Mouse (Mus musculus) myocyte (in vitro differentiated cells): ENCODE measurements at regions not wholly inside any gene's neighbourhood (a gene's known extent, or its start where the extent isn't known, plus 50 kb on each side); places are given as distances from the start of the nearest gene placed in this dataset.

Experiments
- H3K27me3 ChIP-seq: one replicate; pipeline ENCODE4 v1.6.1; 2011; ENCODE audit not compliant: control insufficient read depth, insufficient read depth, insufficient read length
- H3K36me3 ChIP-seq: one replicate; pipeline ENCODE4 v1.6.1; 2011; ENCODE audit not compliant: control insufficient read depth, insufficient read depth
- H3K4me2 ChIP-seq: one replicate; pipeline ENCODE4 v1.6.1; 2011; ENCODE audit warnings: low read depth, control low read depth
- H3K4me3 ChIP-seq: one replicate; pipeline ENCODE4 v1.5.1; 2011; ENCODE audit warnings: mild to moderate bottlenecking, control low read depth, moderate library complexity
- H3K79me2 ChIP-seq: one replicate; pipeline ENCODE4 v1.6.1; 2011; ENCODE audit not compliant: control insufficient read depth, insufficient read depth
- H3ac ChIP-seq: one replicate; pipeline ENCODE4 v1.6.1; 2011; ENCODE audit not compliant: control insufficient read depth, insufficient read length
- CEBPB ChIP-seq: IDR thresholded peaks from 2 replicates; pipeline ENCODE4 v1.6.1; 2011; ENCODE audit warnings: mild to moderate bottlenecking, moderate library complexity; ENCODE audit not compliant: poor library complexity, insufficient read depth, severe bottlenecking
- E2F4 ChIP-seq: IDR thresholded peaks from one replicate; pipeline ENCODE4 v1.6.1; 2011; ENCODE audit warnings: mild to moderate bottlenecking, control low read depth, moderate library complexity; ENCODE audit not compliant: insufficient read depth
- MAX ChIP-seq: IDR thresholded peaks from one replicate; pipeline ENCODE4 v1.6.1; 2011; ENCODE audit warnings: low read depth, mild to moderate bottlenecking, control low read depth
- MYOD1 ChIP-seq, 3 experiments: IDR thresholded peaks; one replicate each; pipeline ENCODE4 v1.6.1; 2011; ENCODE audit warnings: control low read depth in 2 of 3, low read depth in 2 of 3, mild to moderate bottlenecking in 2 of 3, moderate library complexity in 1 of 3; ENCODE audit not compliant: insufficient read length in 2 of 3, control insufficient read depth in 1 of 3
- MYOG ChIP-seq, 3 experiments: IDR thresholded peaks; one replicate each; pipeline ENCODE4 v1.6.1; 2011; ENCODE audit warnings: control low read depth in 2 of 3, low read depth in 2 of 3, mild to moderate bottlenecking in 2 of 3; ENCODE audit not compliant: insufficient read length in 2 of 3, control insufficient read depth in 1 of 3, insufficient read depth in 1 of 3
- POLR2A ChIP-seq: IDR thresholded peaks from one replicate; pipeline ENCODE4 v1.6.1; 2011; ENCODE audit warnings: low read depth, mild to moderate bottlenecking, control low read depth, moderate library complexity; ENCODE audit not compliant: insufficient read length
- POLR2AphosphoS2 ChIP-seq: IDR thresholded peaks from one replicate; pipeline ENCODE4 v1.6.1; 2011; ENCODE audit warnings: low read depth, control low read depth; ENCODE audit not compliant: insufficient read length
- REST ChIP-seq: IDR thresholded peaks from one replicate; pipeline ENCODE4 v1.6.1; 2011; ENCODE audit warnings: mild to moderate bottlenecking, control low read depth, moderate library complexity; ENCODE audit not compliant: insufficient read depth, insufficient read length
- SRF ChIP-seq: IDR thresholded peaks from one replicate; pipeline ENCODE4 v1.6.1; 2011; ENCODE audit warnings: low read depth; ENCODE audit not compliant: control insufficient read depth, insufficient read length
- TCF12 ChIP-seq: IDR thresholded peaks from one replicate; pipeline ENCODE4 v1.6.1; 2011; ENCODE audit warnings: mild to moderate bottlenecking, control low read depth; ENCODE audit not compliant: poor library complexity, insufficient read depth, severe bottlenecking
- TCF3 ChIP-seq: IDR thresholded peaks from one replicate; pipeline ENCODE4 v1.6.1; 2011; ENCODE audit warnings: low read depth, control low read depth; ENCODE audit not compliant: insufficient read length
- USF1 ChIP-seq: IDR thresholded peaks from one replicate; pipeline ENCODE4 v1.6.1; 2011; ENCODE audit warnings: low read depth, mild to moderate bottlenecking, control low read depth, moderate library complexity

- H3ac ChIP-seq: no peak overlapping the region
- no peaks in the 10 kb centered on the region for H3K79me2 ChIP-seq
- TF ChIP-seq MYOG (IDR thresholded peaks at IDR 0.05; ENCODE audit: control insufficient read depth in 1 of 3, insufficient read depth in 1 of 3, insufficient read length in 2 of 3, low read depth in 2 of 3): no peak
- TF ChIP-seq CEBPB: no peak
- TF ChIP-seq E2F4: no peak
- no peak for TF ChIP-seq MYOD1 (IDR thresholded peaks at IDR 0.05; ENCODE audit: control insufficient read depth in 1 of 3, insufficient read length in 2 of 3, low read depth in 2 of 3)
- TF ChIP-seq POLR2AphosphoS2: no peak
- no peak for TF ChIP-seq POLR2A
- no peak for TF ChIP-seq REST
- TF ChIP-seq SRF: no peak
- no peak for TF ChIP-seq TCF12
- no peaks in the 10 kb centered on the region for H3K36me3 ChIP-seq
- H3K4me3 ChIP-seq: no peak overlapping the region
- no peaks in the 10 kb centered on the region for H3K27me3 ChIP-seq
- H3K4me2 ChIP-seq: peak overlapping the region; percentile 57
Observed at GRCm38 (mm10) chr7:71960453-71961230, 345.8 kb downstream of the Mctp2 start.

DNA sequence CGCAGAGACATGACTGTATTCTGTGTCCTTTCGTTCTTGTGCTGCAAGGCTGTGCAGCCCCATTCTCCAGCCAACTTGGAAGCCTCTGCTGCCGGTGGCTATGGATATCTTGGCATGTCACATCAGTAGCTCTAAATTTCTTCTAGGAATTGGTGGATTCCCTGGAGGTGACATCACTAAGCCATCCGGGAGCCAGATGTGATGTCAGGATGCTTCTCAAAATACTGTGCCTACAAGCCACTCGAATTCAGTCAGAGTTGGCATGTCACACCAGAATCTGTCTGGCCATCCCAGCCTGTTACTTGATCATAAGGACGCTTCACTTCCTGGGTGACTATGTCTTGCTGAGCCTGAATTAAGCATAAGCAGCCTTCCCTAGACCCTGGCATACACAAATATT lies 359.9 kb downstream of the Mctp2 start:
- no peak overlapping the region for H3K4me2 ChIP-seq
- H3K4me3 ChIP-seq: no peak overlapping the region
- H3K27me3 ChIP-seq: no peaks in the 10 kb centered on the region
- no peak overlapping the region for H3ac ChIP-seq
- H3K36me3 ChIP-seq: no peaks in the 10 kb centered on the region
- H3K79me2 ChIP-seq: no peaks in the 10 kb centered on the region
- no peak for TF ChIP-seq MAX
- no peak for TF ChIP-seq TCF3
- TF ChIP-seq MYOG (IDR thresholded peaks at IDR 0.05; ENCODE audit: control insufficient read depth in 1 of 3, insufficient read depth in 1 of 3, insufficient read length in 2 of 3, low read depth in 2 of 3): no peak
- TF ChIP-seq MYOD1 (IDR thresholded peaks at IDR 0.05; ENCODE audit: control insufficient read depth in 1 of 3, insufficient read length in 2 of 3, low read depth in 2 of 3): no peak
- no peak for TF ChIP-seq CEBPB
- TF ChIP-seq POLR2A: no peak
- TF ChIP-seq SRF: no peak
- TF ChIP-seq REST: no peak
- TF ChIP-seq E2F4: no peak
- no peak for TF ChIP-seq USF1

DNA sequence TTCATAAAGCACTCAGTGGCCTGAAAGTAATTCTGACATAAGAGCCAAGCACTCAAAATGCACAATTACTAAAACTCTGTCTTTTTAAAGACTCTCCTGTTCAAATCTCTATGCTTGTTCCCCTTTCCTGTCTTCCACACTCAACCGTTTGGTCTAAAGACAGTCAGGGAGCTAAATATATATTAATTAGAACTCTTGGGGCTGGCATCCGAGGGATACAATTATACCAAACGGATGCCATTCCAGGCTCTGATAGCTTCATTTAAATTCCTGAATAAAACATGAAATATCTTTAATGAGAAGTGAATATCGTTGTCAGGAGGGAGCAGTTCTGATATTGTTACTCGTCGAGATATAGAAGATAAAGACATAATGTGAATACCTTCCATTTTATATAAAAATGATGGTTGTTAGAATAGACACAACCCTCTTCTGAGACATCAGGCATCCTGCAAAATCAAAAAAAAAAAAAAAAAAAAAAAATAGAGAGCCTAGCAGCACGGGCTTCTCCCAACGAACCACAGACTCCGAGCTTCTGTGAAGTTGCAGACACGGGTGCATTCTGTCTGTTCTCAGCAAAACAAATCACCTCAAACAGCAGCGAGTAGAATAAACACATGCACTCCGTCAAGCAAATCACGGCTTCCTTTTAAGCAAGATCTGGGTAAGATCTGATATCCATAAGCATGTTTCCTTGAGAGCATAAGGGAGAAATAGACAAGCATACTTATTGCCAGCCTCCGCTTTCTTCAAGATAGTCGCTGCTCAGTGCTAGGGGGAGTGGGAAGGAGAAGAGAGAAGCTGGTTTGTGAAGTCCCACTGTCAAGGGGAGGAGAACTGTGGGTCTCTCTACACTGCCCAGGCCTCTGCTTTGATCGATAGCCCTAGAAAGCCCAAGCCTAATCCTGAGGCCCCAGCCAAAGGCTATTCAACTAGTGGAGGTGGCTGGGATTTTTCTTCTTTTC lies 363.0 kb downstream of the Mctp2 start:
- TF ChIP-seq E2F4 (no peak), USF1 (no peak)
- H3ac ChIP-seq: no peak overlapping the region
- no peak overlapping the region for H3K4me3 ChIP-seq
- H3K4me2 ChIP-seq: no peak overlapping the region
- no peaks in the 10 kb centered on the region for H3K27me3 ChIP-seq
- no peaks in the 10 kb centered on the region for H3K36me3 ChIP-seq
- H3K79me2 ChIP-seq: no peaks in the 10 kb centered on the region

DNA sequence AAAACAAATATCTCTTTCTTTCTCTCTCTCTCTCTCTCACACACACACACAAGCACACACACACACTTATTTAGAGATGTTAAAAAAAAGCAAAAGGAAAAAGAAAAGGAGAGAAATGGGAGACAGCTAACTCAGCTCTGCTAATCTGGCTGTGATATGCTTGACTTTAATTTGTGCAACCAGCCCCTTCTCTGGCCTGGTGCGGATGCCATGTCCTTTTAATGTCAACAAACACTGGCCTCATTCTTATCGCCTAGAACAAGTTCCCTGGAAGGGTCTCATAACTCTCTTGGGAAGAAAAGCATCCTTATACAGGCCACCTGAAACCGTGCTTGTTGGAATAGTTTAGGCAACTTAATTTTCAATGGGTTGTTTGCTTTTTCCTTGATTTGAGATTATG lies 368.7 kb downstream of the Mctp2 start:
- no peak overlapping the region for H3K4me3 ChIP-seq
- H3K27me3 ChIP-seq: no peaks in the 10 kb centered on the region
- no peak for TF ChIP-seq POLR2A
- TF ChIP-seq MYOG (IDR thresholded peaks at IDR 0.05; ENCODE audit: control insufficient read depth in 1 of 3, insufficient read depth in 1 of 3, insufficient read length in 2 of 3, low read depth in 2 of 3): no peak
- TF ChIP-seq TCF12: no peak
- TF ChIP-seq REST: no peak
- TF ChIP-seq POLR2AphosphoS2: no peak
- TF ChIP-seq USF1: no peak
- no peak for TF ChIP-seq TCF3
- no peak for TF ChIP-seq SRF
- no peak for TF ChIP-seq E2F4
- TF ChIP-seq MAX: no peak
- no peak for TF ChIP-seq CEBPB
- TF ChIP-seq MYOD1 (IDR thresholded peaks at IDR 0.05; ENCODE audit: control insufficient read depth in 1 of 3, insufficient read length in 2 of 3, low read depth in 2 of 3): no peak
- no peak overlapping the region for H3K4me2 ChIP-seq
- H3K79me2 ChIP-seq: no peaks in the 10 kb centered on the region
- H3K36me3 ChIP-seq: no peaks in the 10 kb centered on the region
- H3ac ChIP-seq: no peak overlapping the region
